Mouse (Mus musculus) embryonic fibroblast, embryonic 13.5 days (primary cell): ENCODE results near the gene Ncor2.

ENCODE experiments used
- CTCF ChIP-seq: IDR thresholded peaks from 2 replicates; pipeline ENCODE4 v1.5.1; 2011; ENCODE audit warnings: mild to moderate bottlenecking, control low read depth, low read length, moderate library complexity, borderline replicate concordance; ENCODE audit not compliant: insufficient read depth
- POLR2A ChIP-seq: IDR thresholded peaks from 2 replicates; pipeline ENCODE4 v1.6.1; 2011; ENCODE audit warnings: low read depth, mild to moderate bottlenecking, control low read depth, low read length, moderate library complexity

- TF ChIP-seq POLR2A (no peak), CTCF (no peak)
Measured at GRCm38 (mm10) chr5:125098692-125099091, 80.3 kb downstream of the Ncor2 start.
